Mouse (Mus musculus): Measurements from ENCODE around the gene Padi1. TPM values are rescaled to one million over a fixed set of nuclear protein-coding genes. Genes with fewer than 3 reads are reported as not detected.
A peak's percentile ranks its signal among the peaks of the same experiment; 100 is the strongest.

The Padi1 gene
- total and polyA plus RNA-seq, 2 experiments = not detected

- Histone ChIP-seq H3K27me3 (ENCODE audit: control insufficient read depth, insufficient read depth, low read length) (no peaks in the 10 kb centered on the region), H3K4me1 (ENCODE audit: control insufficient read depth, insufficient read depth, low read length) (peaks cover 10% of the 10 kb centered on the region), H3K9ac (ENCODE audit: low read depth, low read length) (peak overlapping the region; percentile 65), H3K79me2 (ENCODE audit: control insufficient read depth, insufficient read depth, low read length) (no peaks in the 10 kb centered on the region), H3K4me3 (ENCODE audit: insufficient read depth, low read depth, low read length) (peak overlapping the region; percentile 57), H3K27ac (replicated peaks; ENCODE audit: insufficient read depth, low read depth, low read length) (no peak overlapping the region), H3K36me3 (ENCODE audit: control insufficient read depth, insufficient read depth, low read length) (no peaks in the 10 kb centered on the region)
- TF ChIP-seq POLR2A (IDR thresholded peaks at IDR 0.05; ENCODE audit: extremely low read depth, insufficient read depth, low read length) (no peak), CTCF (IDR thresholded peaks at IDR 0.05; ENCODE audit: low read depth, low read length) (peak; percentile 60)
- 28% methylated on average over 36 of the region's 36 CpGs for WGBS
- no peak for DNase-seq (ENCODE audit: extremely low read depth, low read depth, low spot score)
Measured at GRCm38 (mm10) chr4:140814241-140815225, 31.0 kb downstream of the Padi1 start.

DNA sequence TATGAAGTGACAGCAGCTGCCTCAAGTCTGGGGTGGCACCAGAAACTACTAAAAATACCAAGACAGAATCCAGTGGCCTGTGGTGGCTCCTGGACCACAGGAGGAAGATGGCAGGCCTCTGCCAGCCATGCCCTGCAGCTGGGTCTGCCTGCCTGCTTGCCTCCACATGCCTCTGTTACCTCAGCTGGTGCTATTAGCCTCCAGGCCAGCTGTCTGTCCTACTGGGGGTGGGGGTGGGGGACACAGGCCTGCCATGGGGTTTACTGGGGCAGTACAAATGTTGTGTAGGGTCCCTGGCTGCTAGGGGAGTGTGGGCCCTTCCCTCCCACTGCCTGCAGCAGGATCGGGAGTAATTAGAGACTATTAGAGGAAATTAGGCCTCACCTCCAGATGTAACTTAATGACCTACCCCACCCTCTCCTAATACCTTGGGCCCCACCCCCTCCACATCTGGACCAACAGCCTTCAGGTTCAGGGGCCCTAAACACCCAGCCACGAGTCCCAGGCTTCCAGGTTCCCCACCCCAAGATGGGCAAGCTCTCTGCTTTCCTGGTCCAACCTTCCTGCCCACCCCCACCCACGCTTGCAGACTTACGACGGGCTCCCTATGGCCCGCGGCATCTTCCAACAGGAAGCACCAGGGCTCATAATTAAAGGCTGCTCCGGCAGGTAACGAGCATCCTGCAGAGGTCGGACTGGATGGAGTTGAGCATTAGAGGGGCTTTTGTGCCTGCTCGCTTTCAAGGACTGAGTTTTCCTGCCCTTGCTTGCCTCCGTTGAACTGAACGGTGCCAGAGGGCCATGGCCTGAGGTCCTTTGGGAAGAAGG, 32.0 kb downstream of the Padi1 start:
- Histone ChIP-seq H3K4me1 (ENCODE audit: control insufficient read depth, insufficient read depth, low read length) (peaks cover 10% of the 10 kb centered on the region), H3K27me3 (ENCODE audit: control insufficient read depth, insufficient read depth, low read length) (no peaks in the 10 kb centered on the region), H3K4me3 (ENCODE audit: insufficient read depth, low read depth, low read length) (no peak overlapping the region), H3K36me3 (ENCODE audit: control insufficient read depth, insufficient read depth, low read length) (no peaks in the 10 kb centered on the region), H3K27ac (replicated peaks; ENCODE audit: insufficient read depth, low read depth, low read length) (no peak overlapping the region), H3K9ac (ENCODE audit: low read depth, low read length) (no peak overlapping the region), H3K79me2 (ENCODE audit: control insufficient read depth, insufficient read depth, low read length) (no peaks in the 10 kb centered on the region)
- 50% methylated on average over 13 of the region's 13 CpGs for WGBS
- DNase-seq (ENCODE audit: extremely low read depth, low read depth, low spot score) = no peak
- no peak for TF ChIP-seq CTCF (IDR thresholded peaks at IDR 0.05; ENCODE audit: low read depth, low read length)
- no peak for TF ChIP-seq POLR2A (IDR thresholded peaks at IDR 0.05; ENCODE audit: extremely low read depth, insufficient read depth, low read length)

- DNase-seq (ENCODE audit: extremely low read depth, low read depth, low spot score) = no peak
- 27% methylated on average over 12 of the region's 14 CpGs for WGBS
- no peaks in the 10 kb centered on the region for H3K79me2 ChIP-seq (ENCODE audit: control insufficient read depth, insufficient read depth, low read length)
- H3K36me3 ChIP-seq (ENCODE audit: control insufficient read depth, insufficient read depth, low read length) = no peaks in the 10 kb centered on the region
- no peak overlapping the region for H3K4me3 ChIP-seq (ENCODE audit: insufficient read depth, low read depth, low read length)
- no peak overlapping the region for H3K27ac ChIP-seq (replicated peaks; ENCODE audit: insufficient read depth, low read depth, low read length)
- H3K4me1 ChIP-seq (ENCODE audit: control insufficient read depth, insufficient read depth, low read length) = peaks cover 10% of the 10 kb centered on the region
- no peaks in the 10 kb centered on the region for H3K27me3 ChIP-seq (ENCODE audit: control insufficient read depth, insufficient read depth, low read length)
- TF ChIP-seq POLR2A (IDR thresholded peaks at IDR 0.05; ENCODE audit: extremely low read depth, insufficient read depth, low read length) (no peak), CTCF (IDR thresholded peaks at IDR 0.05; ENCODE audit: low read depth, low read length) (no peak)
- H3K9ac ChIP-seq (ENCODE audit: low read depth, low read length) = no peak overlapping the region
Measured at GRCm38 (mm10) chr4:140812609-140813008, 33.0 kb downstream of the Padi1 start.

- TF ChIP-seq POLR2A (IDR thresholded peaks at IDR 0.05; ENCODE audit: extremely low read depth, insufficient read depth, low read length) = no peak
- no peak for TF ChIP-seq CTCF (IDR thresholded peaks at IDR 0.05; ENCODE audit: low read depth, low read length)
- no peaks in the 10 kb centered on the region for H3K36me3 ChIP-seq (ENCODE audit: control insufficient read depth, insufficient read depth, low read length)
- H3K9ac ChIP-seq (ENCODE audit: low read depth, low read length) = no peak overlapping the region
- H3K79me2 ChIP-seq (ENCODE audit: control insufficient read depth, insufficient read depth, low read length) = no peaks in the 10 kb centered on the region
- no peak for DNase-seq (ENCODE audit: extremely low read depth, low read depth, low spot score)
- H3K27me3 ChIP-seq (ENCODE audit: control insufficient read depth, insufficient read depth, low read length) = no peaks in the 10 kb centered on the region
- whole genome bisulfite sequencing = 46% methylated on average over 8 of the region's 8 CpGs
- H3K4me1 ChIP-seq (ENCODE audit: control insufficient read depth, insufficient read depth, low read length) = peaks cover 10% of the 10 kb centered on the region
- H3K4me3 ChIP-seq (ENCODE audit: insufficient read depth, low read depth, low read length) = no peak overlapping the region
- H3K27ac ChIP-seq (replicated peaks; ENCODE audit: insufficient read depth, low read depth, low read length) = no peak overlapping the region
Measured at GRCm38 (mm10) chr4:140812191-140812590, 33.4 kb downstream of the Padi1 start.

- no peaks in the 10 kb centered on the region for H3K27me3 ChIP-seq (ENCODE audit: control insufficient read depth, insufficient read depth, low read length)
- H3K4me1 ChIP-seq (ENCODE audit: control insufficient read depth, insufficient read depth, low read length) = peaks cover 10% of the 10 kb centered on the region
Measured at GRCm38 (mm10) chr4:140810458-140811260, 34.9 kb downstream of the Padi1 start, which contains the start of gene Padi3. Gene Padi3, minus strand, starts transcription at chr4:140810648.

More at GRCm38 (mm10) chr4:140810458-140811260, 34.9 kb downstream of the Padi1 start, which contains the start of gene Padi3:
- no peak within 1 kb of the TSS for H3K4me3 ChIP-seq (ENCODE audit: insufficient read depth, low read depth, low read length)
- no peak within 1 kb of the TSS for H3K9ac ChIP-seq (ENCODE audit: low read depth, low read length)
- no peaks in the 10 kb centered on the region for H3K36me3 ChIP-seq (ENCODE audit: control insufficient read depth, insufficient read depth, low read length)
- TF ChIP-seq CTCF (IDR thresholded peaks at IDR 0.05; ENCODE audit: low read depth, low read length) = no peak
- TF ChIP-seq POLR2A (IDR thresholded peaks at IDR 0.05; ENCODE audit: extremely low read depth, insufficient read depth, low read length) = no peak
- H3K79me2 ChIP-seq (ENCODE audit: control insufficient read depth, insufficient read depth, low read length) = no peaks in the 10 kb centered on the region
- WGBS = 73% methylated on average over 15 of the region's 16 CpGs
- no peak within 1 kb of the TSS for H3K27ac ChIP-seq (replicated peaks; ENCODE audit: insufficient read depth, low read depth, low read length)
- no peak for DNase-seq (ENCODE audit: extremely low read depth, low read depth, low spot score)
